Mouse (Mus musculus) hindbrain, embryonic 16.5 days (tissue): ENCODE measurements around the gene Ctsh. TPM values are rescaled to one million over a fixed set of nuclear protein-coding genes. Genes with fewer than 3 reads are reported as not detected.

Experiments used
- polyA plus RNA-seq: library from polyadenylated mRNA; unstranded; fragments of >200 nt; fragmentation: Nextera tagmentation; extraction: Ambion mirVana; gene quantifications from 2 replicates; pipeline ENCODE4 v1.2.1, GENCODE M21; 2015

Ctsh gene
- polyA plus RNA-seq, 1 experiment from 2014 or later, result 40.1 TPM

Other genes starting within 250 kb of the Ctsh start
- 13.2 and 19.1 TPM in 2 replicates for gene Rasgrf1, start 144.2 kb upstream of the Ctsh start, polyA plus RNA-seq
- gene Morf4l1, start 60.6 kb downstream of the Ctsh start, polyA plus RNA-seq, result 538 and 570 TPM in 2 replicates
- gene Adamts7, start 108.9 kb downstream of the Ctsh start, polyA plus RNA-seq, result 4.9 and 9.4 TPM in 2 replicates
- 5.1 and 6.3 TPM in 2 replicates for gene Tbc1d2b, start 216.7 kb downstream of the Ctsh start, polyA plus RNA-seq